Mouse (Mus musculus): Measurements from ENCODE around the gene Tars2. TPM values are rescaled to one million over a fixed set of nuclear protein-coding genes. Genes with fewer than 3 reads are reported as not detected.

Tars2 gene
- total and polyA plus RNA-seq, 3 experiments = 52.3 to 69.7 (median 69.0) TPM

- Histone ChIP-seq H3K27me3 (ENCODE audit: insufficient read depth, low read length) (no peaks in the 10 kb centered on the region; the same call in 1 of the 2 replicates), H3K4me3 (ENCODE audit: low read depth, low read length) (no peak overlapping the region), H3K9me3 (replicated peaks) (peaks cover 12% of the 10 kb centered on the region), H3K4me1 (ENCODE audit: insufficient read depth, low read depth, low read length) (peaks cover 41% of the 10 kb centered on the region), H3K36me3 (replicated peaks) (no peaks in the 10 kb centered on the region)
- TF ChIP-seq CTCF (IDR thresholded peaks at IDR 0.05; ENCODE audit: low read depth, low read length) (no peak), GATA2 (IDR thresholded peaks at IDR 0.05; ENCODE audit: borderline replicate concordance, low read depth, low read length) (no peak), GATA1 (IDR thresholded peaks at IDR 0.05; ENCODE audit: borderline replicate concordance, low read length) (no peak), TAL1 (conservative IDR thresholded peaks at IDR 0.05; ENCODE audit: low read depth, low read length) (no peak), POLR2AphosphoS5 (IDR thresholded peaks at IDR 0.05; ENCODE audit: insufficient replicate concordance, low read depth, low read length) (no peak)
- DNase-seq (ENCODE audit: low spot score) (no peak), ATAC-seq (ENCODE audit: extremely low read depth, insufficient number of reproducible peaks, low FRiP score, poor library complexity, severe bottlenecking) (no peak)
These were observed 53.7 kb downstream of the Tars2 start for GRCm38 (mm10) chr3:95706273-95706672.

- TF ChIP-seq CTCF (IDR thresholded peaks at IDR 0.05; ENCODE audit: low read depth, low read length) (no peak), TAL1 (conservative IDR thresholded peaks at IDR 0.05; ENCODE audit: low read depth, low read length) (no peak), GATA1 (IDR thresholded peaks at IDR 0.05; ENCODE audit: borderline replicate concordance, low read length) (no peak), GATA2 (IDR thresholded peaks at IDR 0.05; ENCODE audit: borderline replicate concordance, low read depth, low read length) (no peak), POLR2AphosphoS5 (IDR thresholded peaks at IDR 0.05; ENCODE audit: insufficient replicate concordance, low read depth, low read length) (no peak)
- H3K4me3 ChIP-seq (ENCODE audit: low read depth, low read length) = no peak overlapping the region
These were observed 55.4 kb downstream of the Tars2 start for GRCm38 (mm10) chr3:95704612-95705011.

DNA sequence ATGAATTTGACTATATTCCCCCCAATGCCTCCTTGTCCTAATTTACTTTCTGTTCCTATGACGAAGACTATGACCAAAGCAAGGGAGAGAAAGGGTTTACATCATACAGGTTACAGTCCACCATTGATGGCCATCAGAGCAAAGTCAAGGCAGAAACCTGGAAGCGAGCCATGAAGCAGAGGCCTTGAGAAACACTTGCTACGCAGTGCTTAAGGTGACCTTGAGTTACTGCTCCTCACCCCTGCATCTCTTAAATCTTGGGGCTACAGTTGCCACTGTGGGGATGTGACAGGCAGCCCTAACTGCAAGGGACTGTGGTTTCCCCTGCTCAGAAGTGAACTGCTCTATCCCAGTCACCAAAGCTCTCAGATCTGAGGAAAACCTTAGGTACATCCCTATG, 56.7 kb downstream of the Tars2 start:
- H3K4me3 ChIP-seq (ENCODE audit: low read depth, low read length) = no peak overlapping the region
- no peaks in the 10 kb centered on the region for H3K9me3 ChIP-seq (replicated peaks)
- DNase-seq (ENCODE audit: low spot score) (no peak), ATAC-seq (ENCODE audit: extremely low read depth, insufficient number of reproducible peaks, low FRiP score, poor library complexity, severe bottlenecking) (no peak)
- TF ChIP-seq GATA1 (IDR thresholded peaks at IDR 0.05; ENCODE audit: borderline replicate concordance, low read length) = no peak
- no peak for TF ChIP-seq GATA2 (IDR thresholded peaks at IDR 0.05; ENCODE audit: borderline replicate concordance, low read depth, low read length)
- no peak for TF ChIP-seq CTCF (IDR thresholded peaks at IDR 0.05; ENCODE audit: low read depth, low read length)
- no peak for TF ChIP-seq POLR2AphosphoS5 (IDR thresholded peaks at IDR 0.05; ENCODE audit: insufficient replicate concordance, low read depth, low read length)
- TF ChIP-seq TAL1 (conservative IDR thresholded peaks at IDR 0.05; ENCODE audit: low read depth, low read length) = no peak
- no peaks in the 10 kb centered on the region for H3K36me3 ChIP-seq (replicated peaks)
- peaks cover 39% of the 10 kb centered on the region for H3K4me1 ChIP-seq (ENCODE audit: insufficient read depth, low read depth, low read length)
- no peaks in the 10 kb centered on the region; the same call in 1 of the 2 replicates for H3K27me3 ChIP-seq (ENCODE audit: insufficient read depth, low read length)

More at GRCm38 (mm10) chr3:95704612-95705011, 55.4 kb downstream of the Tars2 start:
- ATAC-seq (ENCODE audit: extremely low read depth, insufficient number of reproducible peaks, low FRiP score, poor library complexity, severe bottlenecking) = no peak
- peaks cover 39% of the 10 kb centered on the region for H3K4me1 ChIP-seq (ENCODE audit: insufficient read depth, low read depth, low read length)
- DNase-seq (ENCODE audit: low spot score) = no peak
- no peaks in the 10 kb centered on the region; the same call in 1 of the 2 replicates for H3K27me3 ChIP-seq (ENCODE audit: insufficient read depth, low read length)
- peaks cover 8% of the 10 kb centered on the region for H3K9me3 ChIP-seq (replicated peaks)
- no peaks in the 10 kb centered on the region for H3K36me3 ChIP-seq (replicated peaks)

GRCm38 (mm10) chr3:95701877-95702540, 58.0 kb downstream of the Tars2 start:
- H3K36me3 ChIP-seq (replicated peaks) = no peaks in the 10 kb centered on the region
- ATAC-seq (ENCODE audit: extremely low read depth, insufficient number of reproducible peaks, low FRiP score, poor library complexity, severe bottlenecking) = no peak
- no peaks in the 10 kb centered on the region for H3K9me3 ChIP-seq (replicated peaks)
- no peak overlapping the region; the same call in 1 of the 2 replicates for H3K4me3 ChIP-seq (ENCODE audit: low read depth, low read length)
- no peaks in the 10 kb centered on the region; the same call in 1 of the 2 replicates for H3K27me3 ChIP-seq (ENCODE audit: insufficient read depth, low read length)
- peaks cover 33% of the 10 kb centered on the region for H3K4me1 ChIP-seq (ENCODE audit: insufficient read depth, low read depth, low read length)
- DNase-seq (ENCODE audit: low spot score) = no peak
- TF ChIP-seq GATA1 (IDR thresholded peaks at IDR 0.05; ENCODE audit: borderline replicate concordance, low read length) (no peak), TAL1 (conservative IDR thresholded peaks at IDR 0.05; ENCODE audit: low read depth, low read length) (no peak), POLR2AphosphoS5 (IDR thresholded peaks at IDR 0.05; ENCODE audit: insufficient replicate concordance, low read depth, low read length) (no peak), GATA2 (IDR thresholded peaks at IDR 0.05; ENCODE audit: borderline replicate concordance, low read depth, low read length) (no peak)

GRCm38 (mm10) chr3:95701085-95701484, 58.9 kb downstream of the Tars2 start:
- TF ChIP-seq CTCF (IDR thresholded peaks at IDR 0.05; ENCODE audit: low read depth, low read length) (no peak), TAL1 (conservative IDR thresholded peaks at IDR 0.05; ENCODE audit: low read depth, low read length) (no peak), GATA1 (IDR thresholded peaks at IDR 0.05; ENCODE audit: borderline replicate concordance, low read length) (no peak), GATA2 (IDR thresholded peaks at IDR 0.05; ENCODE audit: borderline replicate concordance, low read depth, low read length) (no peak), POLR2AphosphoS5 (IDR thresholded peaks at IDR 0.05; ENCODE audit: insufficient replicate concordance, low read depth, low read length) (no peak)
- Histone ChIP-seq H3K9me3 (replicated peaks) (no peaks in the 10 kb centered on the region), H3K4me3 (ENCODE audit: low read depth, low read length) (no peak overlapping the region), H3K27me3 (ENCODE audit: insufficient read depth, low read length) (no peaks in the 10 kb centered on the region; the same call in 1 of the 2 replicates), H3K36me3 (replicated peaks) (no peaks in the 10 kb centered on the region), H3K4me1 (ENCODE audit: insufficient read depth, low read depth, low read length) (peaks cover 36% of the 10 kb centered on the region)
- DNase-seq (ENCODE audit: low spot score) (no peak), ATAC-seq (ENCODE audit: extremely low read depth, insufficient number of reproducible peaks, low FRiP score, poor library complexity, severe bottlenecking) (no peak)

GRCm38 (mm10) chr3:95700233-95700681, 59.7 kb downstream of the Tars2 start:
- H3K4me1 ChIP-seq (ENCODE audit: insufficient read depth, low read depth, low read length) = peaks cover 34% of the 10 kb centered on the region
- no peaks in the 10 kb centered on the region for H3K9me3 ChIP-seq (replicated peaks)
- no peak overlapping the region for H3K4me3 ChIP-seq (ENCODE audit: low read depth, low read length)
- TF ChIP-seq GATA2 (IDR thresholded peaks at IDR 0.05; ENCODE audit: borderline replicate concordance, low read depth, low read length) = no peak
- no peak for TF ChIP-seq GATA1 (IDR thresholded peaks at IDR 0.05; ENCODE audit: borderline replicate concordance, low read length)
- no peak for TF ChIP-seq TAL1 (conservative IDR thresholded peaks at IDR 0.05; ENCODE audit: low read depth, low read length)
- TF ChIP-seq CTCF (IDR thresholded peaks at IDR 0.05; ENCODE audit: low read depth, low read length) = no peak
- no peak for TF ChIP-seq POLR2AphosphoS5 (IDR thresholded peaks at IDR 0.05; ENCODE audit: insufficient replicate concordance, low read depth, low read length)
- DNase-seq (ENCODE audit: low spot score) = no peak
- no peak for ATAC-seq (ENCODE audit: extremely low read depth, insufficient number of reproducible peaks, low FRiP score, poor library complexity, severe bottlenecking)
- H3K36me3 ChIP-seq (replicated peaks) = no peaks in the 10 kb centered on the region
- H3K27me3 ChIP-seq (ENCODE audit: insufficient read depth, low read length) = no peaks in the 10 kb centered on the region; the same call in 1 of the 2 replicates

Data from G1E (cell line).